Mouse (Mus musculus) CH12.LX (cell line): ENCODE results near the gene Orai1. TPM values are rescaled to one million over a fixed set of nuclear protein-coding genes. Genes with fewer than 3 reads are reported as not detected.

Source experiments
- DNase-seq: peaks from one replicate; pipeline ENCODE4 v3.0.0-alpha.2; 2013; ENCODE audit errors: extremely low read depth
- H3K27ac ChIP-seq: 2 replicates; pipeline ENCODE4 v1.5.1; 2012; ENCODE audit warnings: low read depth, mild to moderate bottlenecking, control low read depth, moderate library complexity; ENCODE audit not compliant: insufficient read depth
- H3K27me3 ChIP-seq: replicated peaks from 2 replicates; pipeline ENCODE3; 2012; ENCODE audit warnings: inconsistent platforms
- H3K36me3 ChIP-seq, 2 experiments: replicated peaks in 1 of 2; 2 replicates each; pipeline versions ENCODE3 to v1.6.1; 2012; ENCODE audit warnings: inconsistent platforms in 1 of 2, low read length in 1 of 2, mild to moderate bottlenecking in 1 of 2, mixed read lengths in 1 of 2, moderate library complexity in 1 of 2; ENCODE audit not compliant: control insufficient read depth in 1 of 2, insufficient read depth in 1 of 2
- H3K4me1 ChIP-seq, 2 experiments: 2 replicates each; pipeline ENCODE4 v1.6.1; 2012; ENCODE audit warnings: inconsistent platforms in 1 of 2, moderate library complexity in 1 of 2; ENCODE audit not compliant: insufficient read depth in 2 of 2, control insufficient read depth in 1 of 2
- H3K4me2 ChIP-seq: 2 replicates; pipeline ENCODE4 v1.6.1; 2012; ENCODE audit warnings: low read depth, mild to moderate bottlenecking, control low read depth; ENCODE audit not compliant: poor library complexity, insufficient read depth, severe bottlenecking
- H3K4me3 ChIP-seq, 3 experiments: fragments of 150-350 bp in 1 of 3; sonication (generic) in 1 of 3; replicated peaks in 1 of 3; 2 replicates each; pipeline versions ENCODE3 to v1.5.1; 2011 to 2012; ENCODE audit warnings: low read depth in 2 of 3, low read length in 2 of 3, mild to moderate bottlenecking in 2 of 3, moderate library complexity in 2 of 3, control low read depth in 1 of 3, improper control_type of control experiment in 1 of 3, inconsistent platforms in 1 of 3, mixed read lengths in 1 of 3; ENCODE audit not compliant: poor library complexity in 1 of 3
- H3K79me2 ChIP-seq: replicated peaks from 2 replicates; pipeline ENCODE4 v1.6.1; 2012; ENCODE audit warnings: mild to moderate bottlenecking, moderate library complexity; ENCODE audit not compliant: control insufficient read depth, poor library complexity, insufficient read depth, severe bottlenecking; ENCODE audit errors: extremely low read depth
- H3K9ac ChIP-seq: 2 replicates; pipeline ENCODE4 v1.6.1; 2012; ENCODE audit warnings: low read depth, mild to moderate bottlenecking, control low read depth, moderate library complexity; ENCODE audit not compliant: insufficient read depth
- H3K9me3 ChIP-seq: replicated peaks from 2 replicates; pipeline ENCODE3; 2012; ENCODE audit warnings: low read length, inconsistent platforms, mixed read lengths
- BHLHE40 ChIP-seq: IDR thresholded peaks from 2 replicates; pipeline ENCODE4 v1.6.1; 2011; ENCODE audit warnings: mild to moderate bottlenecking, low read depth, low read length, improper control_type of control experiment
- CHD1 ChIP-seq: IDR thresholded peaks from 2 replicates; pipeline ENCODE4 v1.6.1; 2012; ENCODE audit warnings: low read depth, low read length, improper control_type of control experiment, inconsistent platforms
- CHD2 ChIP-seq: IDR thresholded peaks from 2 replicates; pipeline ENCODE4 v1.6.1; 2011; ENCODE audit warnings: low read length, improper control_type of control experiment
- CTCF ChIP-seq, 2 experiments: IDR thresholded peaks in 1 of 2; conservative IDR thresholded peaks in 1 of 2; 2 replicates each; pipeline ENCODE4 v1.5.1; 2011 to 2012; ENCODE audit warnings: low read depth in 2 of 2, low read length in 2 of 2, improper control_type of control experiment in 1 of 2, inconsistent platforms in 1 of 2, mild to moderate bottlenecking in 1 of 2, moderate library complexity in 1 of 2
- E2F4 ChIP-seq: IDR thresholded peaks from 2 replicates; pipeline ENCODE4 v1.6.1; 2011; ENCODE audit warnings: low read depth, low read length, improper control_type of control experiment; ENCODE audit not compliant: insufficient replicate concordance
- ELF1 ChIP-seq: IDR thresholded peaks from 2 replicates; pipeline ENCODE4 v1.6.1; 2014; ENCODE audit warnings: low read depth, mild to moderate bottlenecking, inconsistent platforms, low read length, improper control_type of control experiment
- EP300 ChIP-seq: IDR thresholded peaks from 2 replicates; pipeline ENCODE4 v1.6.1; 2011; ENCODE audit warnings: low read length, improper control_type of control experiment
- ETS1 ChIP-seq: conservative IDR thresholded peaks from 2 replicates; pipeline ENCODE4 v1.6.1; 2012; ENCODE audit warnings: low read depth, mild to moderate bottlenecking, inconsistent platforms, low read length, improper control_type of control experiment, moderate library complexity
- GABPA ChIP-seq: IDR thresholded peaks from 2 replicates; pipeline ENCODE4 v1.6.1; 2012; ENCODE audit warnings: low read depth, low read length, improper control_type of control experiment, inconsistent platforms; ENCODE audit not compliant: insufficient replicate concordance
- IRF4 ChIP-seq: IDR thresholded peaks from 2 replicates; pipeline ENCODE4 v1.6.1; 2014; ENCODE audit warnings: low read depth, mild to moderate bottlenecking, inconsistent platforms, low read length, improper control_type of control experiment
- KAT2A ChIP-seq: IDR thresholded peaks from 2 replicates; pipeline ENCODE4 v1.6.1; 2012; ENCODE audit warnings: low read length, improper control_type of control experiment, inconsistent platforms; ENCODE audit not compliant: insufficient replicate concordance
- MAFK ChIP-seq: IDR thresholded peaks from 2 replicates; pipeline ENCODE4 v1.6.1; 2011; ENCODE audit warnings: low read length, improper control_type of control experiment; ENCODE audit not compliant: insufficient replicate concordance
- MAZ ChIP-seq: IDR thresholded peaks from 2 replicates; pipeline ENCODE4 v1.6.1; 2012; ENCODE audit warnings: low read depth, mild to moderate bottlenecking, inconsistent platforms, low read length, improper control_type of control experiment, moderate library complexity
- MXI1 ChIP-seq: IDR thresholded peaks from 2 replicates; pipeline ENCODE4 v1.6.1; 2011; ENCODE audit warnings: mild to moderate bottlenecking, low read depth, low read length, improper control_type of control experiment
- MYC ChIP-seq: IDR thresholded peaks from 2 replicates; pipeline ENCODE4 v1.6.1; 2011; ENCODE audit warnings: low read depth, mild to moderate bottlenecking, improper control_type of control experiment, low read length
- NELFE ChIP-seq: IDR thresholded peaks from 2 replicates; pipeline ENCODE4 v1.6.1; 2011; ENCODE audit warnings: low read depth, low read length, improper control_type of control experiment
- SIN3A ChIP-seq: IDR thresholded peaks from 2 replicates; pipeline ENCODE4 v1.6.1; 2012; ENCODE audit warnings: low read length, improper control_type of control experiment, inconsistent platforms
- SMC3 ChIP-seq: IDR thresholded peaks from 2 replicates; pipeline ENCODE4 v1.6.1; 2011; ENCODE audit warnings: low read depth, low read length, improper control_type of control experiment
- TBP ChIP-seq: conservative IDR thresholded peaks from 2 replicates; pipeline ENCODE4 v1.6.1; 2011; ENCODE audit warnings: low read depth, low read length, improper control_type of control experiment
- TCF12 ChIP-seq: IDR thresholded peaks from 2 replicates; pipeline ENCODE4 v1.6.1; 2014; ENCODE audit warnings: low read depth, mild to moderate bottlenecking, inconsistent platforms, low read length, improper control_type of control experiment
- UBTF ChIP-seq: IDR thresholded peaks from 2 replicates; pipeline ENCODE4 v1.6.1; 2012; ENCODE audit warnings: low read depth, mild to moderate bottlenecking, inconsistent platforms, low read length, improper control_type of control experiment, moderate library complexity
- USF1 ChIP-seq: IDR thresholded peaks from 2 replicates; pipeline ENCODE4 v1.6.1; 2014; ENCODE audit warnings: low read depth, mild to moderate bottlenecking, inconsistent platforms, low read length, improper control_type of control experiment
- ZC3H11A ChIP-seq: IDR thresholded peaks from 2 replicates; pipeline ENCODE4 v1.6.1; 2012; ENCODE audit warnings: low read depth, mild to moderate bottlenecking, inconsistent platforms, low read length, improper control_type of control experiment
- ZKSCAN1 ChIP-seq: IDR thresholded peaks from 2 replicates; pipeline ENCODE4 v1.6.1; 2012; ENCODE audit warnings: low read depth, inconsistent platforms, low read length, improper control_type of control experiment, borderline replicate concordance
- ZMIZ1 ChIP-seq: IDR thresholded peaks from 2 replicates; pipeline ENCODE4 v1.6.1; 2012; ENCODE audit warnings: low read depth, mild to moderate bottlenecking, inconsistent platforms, low read length, improper control_type of control experiment
- ZNF384 ChIP-seq: IDR thresholded peaks from 2 replicates; pipeline ENCODE4 v1.6.1; 2012; ENCODE audit warnings: low read depth, low read length, improper control_type of control experiment, inconsistent platforms
- dilution Hi-C: fragments of 300-500 bp; cut with MboI; formaldehyde crosslinking; loops from 2 replicates; pipeline ENCODE4 v1.14.3; 2020; ENCODE audit warnings: low sequenced_read_pairs; ENCODE audit not compliant: extremely low pct_unique_long_range_greater_than_20kb, extremely low pct_ligation_motif_present
- in situ Hi-C: fragments of 300-500 bp; cut with MboI; formaldehyde crosslinking; loops from 3 replicates; pipeline ENCODE4 v1.14.3; 2019; ENCODE audit warnings: low sequenced_read_pairs, low pct_ligation_motif_present, low pct_unique_long_range_greater_than_20kb, mixed read lengths
- polyA plus RNA-seq: library from polyadenylated mRNA; unstranded; fragments of >175 nt; gene quantifications from 2 replicates; pipeline ENCODE4 v1.2.1, GENCODE M21; 2012; ENCODE audit warnings: low read depth; ENCODE audit not compliant: insufficient read length
- total RNA-seq, 2 experiments: library from RNA; depleted of rRNA; stranded (reverse); fragments of 300-350 nt in 1 of 2; fragments of >200 nt in 1 of 2; gene quantifications; 2 replicates each; pipeline ENCODE4 v1.2.3; 2012 to 2014

Orai1 gene
- total and polyA plus RNA-seq, 3 experiments: 17.4 to 27.7 (median 17.8) TPM

DNA sequence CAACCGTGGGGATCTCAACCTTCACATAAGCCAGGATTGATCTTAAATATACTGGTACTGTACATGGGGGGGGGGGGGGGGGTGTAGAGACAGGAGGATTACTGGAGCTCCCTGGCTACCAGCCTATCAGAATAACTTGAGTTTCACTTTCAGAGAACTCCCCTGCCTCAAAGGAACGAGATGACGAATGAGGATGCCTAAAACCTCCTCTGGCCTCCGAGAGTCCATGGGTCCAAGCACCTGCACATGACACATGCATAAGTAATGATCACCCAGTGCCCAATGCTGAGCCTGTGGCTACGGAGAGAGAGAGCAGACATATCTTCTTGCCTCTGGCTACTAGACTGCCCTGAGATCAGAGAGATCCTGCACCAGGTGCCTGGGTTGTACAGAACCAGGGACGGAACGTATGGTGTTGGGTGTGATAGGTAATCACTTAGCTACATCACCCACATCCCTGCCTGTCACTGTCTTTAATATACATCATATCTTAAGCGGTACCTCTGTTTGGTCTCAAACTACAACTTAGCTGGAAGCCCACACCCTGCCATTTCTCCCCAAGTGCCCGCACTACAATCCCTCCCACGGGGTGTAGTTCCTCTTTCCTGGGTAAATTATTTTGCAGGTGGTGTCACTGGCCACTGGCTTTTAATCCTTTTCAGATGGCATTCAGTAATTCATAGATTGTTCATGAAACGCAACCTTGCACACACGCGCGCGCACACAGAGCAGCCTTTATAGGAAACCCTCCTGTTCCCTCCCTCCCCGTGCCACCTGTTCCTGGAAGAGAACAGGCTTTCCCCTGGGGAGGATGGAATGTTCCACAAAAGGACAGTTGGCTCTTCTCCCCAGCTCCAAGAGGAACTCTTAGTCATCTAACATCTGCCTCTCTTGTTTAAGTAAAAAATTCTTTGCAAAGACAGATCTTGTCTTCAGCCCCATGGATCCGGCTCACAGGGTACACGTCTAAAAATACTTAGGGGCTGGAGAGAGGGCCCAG lies 17.4 kb upstream of the Orai1 start (continued):
- TF ChIP-seq IRF4: peak; percentile 69; the same call in 1 of the 2 replicates

GRCm38 (mm10) chr5:123000901-123001300 lies 14.0 kb upstream of the Orai1 start:
- H3K27ac ChIP-seq: no peak overlapping the region
- no peak for DNase-seq
- H3K4me2 ChIP-seq: no peak overlapping the region
- in situ Hi-C loops (no loop called here), dilution Hi-C loops (no loop called here)
- H3K4me1 ChIP-seq: peaks cover 7 to 21% of the 10 kb centered on the region in 2 experiments
- no peak for TF ChIP-seq ZMIZ1
- TF ChIP-seq SIN3A: no peak
- TF ChIP-seq MAZ: no peak
- no peak for TF ChIP-seq CTCF (conservative IDR thresholded peaks at IDR 0.05 in 1 of 2, IDR thresholded peaks at IDR 0.05 in 1 of 2; ENCODE audit: low read depth in 2 of 2, low read length in 2 of 2)
- no peak for TF ChIP-seq MYC
- TF ChIP-seq MXI1: no peak
- no peak for TF ChIP-seq IRF4
- TF ChIP-seq SMC3: no peak
- no peak for TF ChIP-seq MAFK
- TF ChIP-seq CHD1: no peak
- no peak for TF ChIP-seq TCF12
- no peak for TF ChIP-seq ZNF384
- no peak for TF ChIP-seq UBTF
- no peaks in the 10 kb centered on the region for H3K9me3 ChIP-seq
- H3K79me2 ChIP-seq: no peaks in the 10 kb centered on the region
- H3K4me3 ChIP-seq: no peak overlapping the region
- H3K36me3 ChIP-seq: peaks cover 0 to 9% of the 10 kb centered on the region in 2 experiments
- H3K27me3 ChIP-seq: no peaks in the 10 kb centered on the region
- H3K9ac ChIP-seq: no peak overlapping the region

GRCm38 (mm10) chr5:123005716-123006592 lies 8.9 kb upstream of the Orai1 start:
- no peaks in the 10 kb centered on the region for H3K4me1 ChIP-seq
- no peak overlapping the region for H3K4me3 ChIP-seq
- H3K9ac ChIP-seq: no peak overlapping the region
- DNase-seq: no peak
- H3K4me2 ChIP-seq: no peak overlapping the region
- dilution Hi-C loops (no loop called here), in situ Hi-C loops (no loop called here)
- no peak overlapping the region for H3K27ac ChIP-seq
- H3K79me2 ChIP-seq: no peaks in the 10 kb centered on the region
- no peaks in the 10 kb centered on the region for H3K36me3 ChIP-seq
- no peaks in the 10 kb centered on the region for H3K27me3 ChIP-seq
- no peaks in the 10 kb centered on the region for H3K9me3 ChIP-seq
- no peak for TF ChIP-seq NELFE
- no peak for TF ChIP-seq GABPA
- TF ChIP-seq ZC3H11A: no peak
- no peak for TF ChIP-seq ETS1
- TF ChIP-seq ELF1: no peak
- no peak for TF ChIP-seq BHLHE40
- no peak for TF ChIP-seq TBP
- TF ChIP-seq IRF4: no peak
- TF ChIP-seq MAZ: no peak
- no peak for TF ChIP-seq MYC
- TF ChIP-seq UBTF: no peak
- TF ChIP-seq EP300: no peak
- TF ChIP-seq E2F4: no peak
- no peak for TF ChIP-seq USF1
- no peak for TF ChIP-seq ZKSCAN1
- no peak for TF ChIP-seq KAT2A
- no peak for TF ChIP-seq CHD2
- no peak for TF ChIP-seq ZMIZ1
